Mouse (Mus musculus): ENCODE measurements around the gene 1110051M20Rik.

DNA sequence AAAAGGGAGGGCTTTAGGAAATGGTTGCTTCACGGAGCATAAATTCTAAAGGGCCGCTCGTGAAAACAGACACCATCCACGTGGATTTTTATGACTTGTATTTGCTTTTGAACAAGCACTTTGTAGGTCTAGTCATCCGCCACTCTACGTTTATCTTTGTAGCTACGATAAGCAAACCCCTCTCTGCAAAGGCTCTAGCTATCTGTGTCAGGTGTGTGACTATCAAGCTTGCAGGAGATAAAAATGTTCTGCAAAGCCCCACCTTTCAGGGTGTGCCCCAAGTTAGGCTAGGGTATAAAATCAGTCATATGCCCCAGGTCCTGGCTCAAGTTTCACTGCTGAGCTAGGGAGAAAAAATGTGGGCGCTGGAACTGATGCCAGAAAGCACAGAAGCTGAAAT, 8.2 kb upstream of the 1110051M20Rik start:
- no peak for TF ChIP-seq CTCF (IDR thresholded peaks at IDR 0.05; ENCODE audit: low read depth, low read length)
- no peak for TF ChIP-seq POLR2A (IDR thresholded peaks at IDR 0.05; ENCODE audit: insufficient read depth, low read length)
- TF ChIP-seq EP300 (IDR thresholded peaks at IDR 0.05; ENCODE audit: insufficient read depth, low read depth, low read length) = no peak
